Mouse (Mus musculus) G1E (cell line): ENCODE measurements at regions not wholly inside any gene's neighbourhood (a gene's known extent, or its start where the extent isn't known, plus 50 kb on each side); places are given as distances from the start of the nearest gene placed in this dataset.

Experiments
- ATAC-seq: 2 replicates; pipeline ENCODE4 v1.8.0; 2016; ENCODE audit warnings: mild to moderate bottlenecking; ENCODE audit not compliant: insufficient number of reproducible peaks, poor library complexity, low FRiP score, severe bottlenecking; ENCODE audit errors: extremely low read depth
- DNase-seq: peaks from one replicate; pipeline ENCODE4 v3.0.0; 2012; ENCODE audit warnings: low spot score
- H3K27me3 ChIP-seq: 2 replicates; pipeline ENCODE4 v1.6.1; 2012; ENCODE audit warnings: mild to moderate bottlenecking, low read length, inconsistent platforms; ENCODE audit not compliant: insufficient read depth
- H3K36me3 ChIP-seq: replicated peaks from 2 replicates; pipeline ENCODE3; 2012; ENCODE audit warnings: mild to moderate bottlenecking, inconsistent platforms
- H3K4me1 ChIP-seq: 2 replicates; pipeline ENCODE4 v1.6.1; 2012; ENCODE audit warnings: low read depth, low read length, inconsistent platforms, mixed read lengths; ENCODE audit not compliant: insufficient read depth
- H3K4me3 ChIP-seq: 2 replicates; pipeline ENCODE4 v1.5.1; 2012; ENCODE audit warnings: low read depth, mild to moderate bottlenecking, inconsistent platforms, low read length, moderate library complexity, mixed read lengths
- H3K9me3 ChIP-seq: replicated peaks from 2 replicates; pipeline ENCODE4 v1.6.1; 2012; ENCODE audit warnings: inconsistent platforms
- CTCF ChIP-seq: IDR thresholded peaks from 2 replicates; pipeline ENCODE4 v1.5.1; 2012; ENCODE audit warnings: low read depth, low read length, inconsistent platforms, mixed read lengths
- GATA1 ChIP-seq: IDR thresholded peaks from 2 replicates; pipeline ENCODE4 v1.6.1; 2012; ENCODE audit warnings: borderline replicate concordance, low read length, inconsistent platforms, mixed read lengths
- GATA2 ChIP-seq: IDR thresholded peaks from 2 replicates; pipeline ENCODE4 v1.6.1; 2012; ENCODE audit warnings: low read depth, low read length, inconsistent platforms, borderline replicate concordance
- POLR2AphosphoS5 ChIP-seq: IDR thresholded peaks from 2 replicates; pipeline ENCODE4 v1.6.1; 2012; ENCODE audit warnings: low read depth, low read length, inconsistent platforms; ENCODE audit not compliant: insufficient replicate concordance
- TAL1 ChIP-seq: conservative IDR thresholded peaks from 2 replicates; pipeline ENCODE4 v1.6.1; 2012; ENCODE audit warnings: low read depth, low read length, inconsistent platforms, mixed read lengths

DNA sequence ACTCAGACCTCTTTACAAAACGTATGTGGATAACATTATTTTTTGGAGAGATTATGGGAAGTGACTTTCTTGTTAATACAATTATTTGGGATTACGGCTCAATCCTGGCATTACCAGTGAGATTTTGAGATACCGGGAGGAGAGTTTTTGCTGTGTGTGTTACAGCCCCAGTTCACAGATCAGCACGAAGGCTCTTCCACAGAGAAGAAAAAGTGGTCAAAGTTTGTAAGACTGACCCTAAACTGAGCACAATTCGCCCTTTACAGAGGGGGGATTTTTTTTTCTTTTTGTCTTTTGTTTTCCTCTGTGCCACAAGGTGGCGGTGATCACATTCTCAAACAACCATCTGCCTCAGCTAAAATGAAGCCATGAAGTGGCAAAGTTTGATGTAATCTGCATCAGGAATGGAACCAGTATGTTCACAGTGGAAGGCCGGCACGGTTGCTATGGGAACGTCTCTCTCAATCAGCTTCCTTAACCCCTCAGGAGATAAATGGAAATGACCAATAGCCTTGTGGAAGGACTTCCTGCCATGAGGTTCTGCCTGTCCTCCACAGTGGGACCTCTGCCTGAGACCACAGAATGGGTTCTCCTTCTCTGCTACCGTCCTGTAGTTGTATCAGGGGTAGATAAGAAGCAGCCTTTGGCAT is 66.6 kb upstream of the Tut7 start:
- Histone ChIP-seq H3K9me3 (no peaks in the 10 kb centered on the region; the same call in 1 of the 2 replicates), H3K27me3 (no peaks in the 10 kb centered on the region), H3K4me1 (no peaks in the 10 kb centered on the region), H3K4me3 (no peak overlapping the region), H3K36me3 (no peaks in the 10 kb centered on the region)
- TF ChIP-seq TAL1 (no peak), CTCF (no peak), GATA2 (no peak), GATA1 (no peak), POLR2AphosphoS5 (no peak)
- DNase-seq: no peak
- ATAC-seq: no peak

DNA sequence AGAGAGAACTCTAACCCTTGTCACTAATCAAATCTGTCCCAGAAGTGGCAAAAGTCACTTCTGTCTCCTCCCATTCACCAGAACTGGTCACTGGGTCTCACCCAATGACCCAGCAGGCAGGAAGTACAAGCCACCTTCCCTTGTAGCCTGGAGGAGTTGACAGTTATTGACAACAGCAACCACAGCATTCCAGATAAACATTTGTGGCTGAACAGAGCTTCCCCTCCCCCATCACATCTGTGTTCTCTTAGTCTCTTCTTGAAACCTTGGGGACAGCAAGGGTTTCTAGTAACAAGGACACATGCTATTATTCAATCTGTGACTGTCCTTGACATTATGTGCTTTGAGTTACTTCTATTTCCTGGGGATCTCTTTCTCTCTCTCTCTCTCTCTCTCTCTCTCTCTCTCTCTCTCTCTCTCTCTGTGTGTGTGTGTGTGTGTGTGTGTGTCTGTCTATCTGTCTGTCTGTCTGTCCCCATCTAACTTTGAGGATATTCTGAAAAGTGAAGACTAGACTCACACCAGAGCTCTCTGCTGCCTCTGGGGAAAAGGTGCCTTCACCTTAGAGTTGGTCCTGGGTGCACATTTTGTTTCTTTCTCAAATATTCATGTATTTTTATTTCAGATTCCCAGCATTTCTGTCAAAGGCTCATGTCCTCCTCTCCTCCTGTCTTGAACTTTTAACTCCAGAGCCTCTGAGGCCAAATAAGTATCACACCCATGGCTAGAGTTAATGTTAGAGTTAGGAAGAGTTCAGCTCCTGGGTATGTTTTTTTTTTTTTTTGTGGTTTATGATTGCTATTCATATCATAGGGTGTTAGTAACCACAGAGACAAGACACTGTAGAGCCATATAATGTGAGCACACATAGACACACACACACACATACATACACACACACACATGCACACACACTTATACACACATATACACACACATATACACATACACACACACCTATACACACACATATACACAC is 65.4 kb upstream of the Tut7 start:
- DNase-seq (no peak), ATAC-seq (no peak)
- H3K27me3 ChIP-seq: no peaks in the 10 kb centered on the region
- no peaks in the 10 kb centered on the region; the same call in 1 of the 2 replicates for H3K9me3 ChIP-seq
- H3K4me3 ChIP-seq: no peak overlapping the region
- no peaks in the 10 kb centered on the region for H3K4me1 ChIP-seq
- H3K36me3 ChIP-seq: no peaks in the 10 kb centered on the region
- no peak for TF ChIP-seq GATA1
- no peak for TF ChIP-seq TAL1
- no peak for TF ChIP-seq POLR2AphosphoS5
- TF ChIP-seq GATA2: no peak
- no peak for TF ChIP-seq CTCF

DNA sequence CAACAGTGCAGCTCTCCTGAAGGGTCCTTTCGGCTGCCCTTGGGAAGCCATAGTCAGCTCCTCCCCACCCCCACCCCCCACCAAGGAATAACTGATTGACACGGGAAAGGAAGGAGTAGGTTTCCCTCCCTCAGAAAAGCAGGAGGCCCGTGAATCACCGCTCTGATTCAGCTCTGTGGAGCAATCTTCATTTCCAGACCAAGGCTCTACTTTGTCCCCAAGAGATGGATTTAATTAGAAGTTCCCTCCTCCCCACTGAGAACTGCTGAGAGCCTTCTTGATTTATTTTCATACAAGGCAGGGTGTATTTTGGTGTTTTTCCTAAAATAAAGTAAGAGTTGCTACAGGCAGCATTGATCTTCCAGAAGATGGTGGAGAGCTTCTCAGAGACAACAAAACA is 64.4 kb upstream of the Tut7 start:
- TF ChIP-seq POLR2AphosphoS5 (no peak), TAL1 (no peak), CTCF (no peak), GATA1 (no peak), GATA2 (no peak)
- no peak for DNase-seq
- no peak for ATAC-seq
- no peaks in the 10 kb centered on the region for H3K36me3 ChIP-seq
- no peaks in the 10 kb centered on the region for H3K4me1 ChIP-seq
- H3K9me3 ChIP-seq: no peaks in the 10 kb centered on the region; the same call in 1 of the 2 replicates
- H3K27me3 ChIP-seq: no peaks in the 10 kb centered on the region
- H3K4me3 ChIP-seq: no peak overlapping the region

DNA sequence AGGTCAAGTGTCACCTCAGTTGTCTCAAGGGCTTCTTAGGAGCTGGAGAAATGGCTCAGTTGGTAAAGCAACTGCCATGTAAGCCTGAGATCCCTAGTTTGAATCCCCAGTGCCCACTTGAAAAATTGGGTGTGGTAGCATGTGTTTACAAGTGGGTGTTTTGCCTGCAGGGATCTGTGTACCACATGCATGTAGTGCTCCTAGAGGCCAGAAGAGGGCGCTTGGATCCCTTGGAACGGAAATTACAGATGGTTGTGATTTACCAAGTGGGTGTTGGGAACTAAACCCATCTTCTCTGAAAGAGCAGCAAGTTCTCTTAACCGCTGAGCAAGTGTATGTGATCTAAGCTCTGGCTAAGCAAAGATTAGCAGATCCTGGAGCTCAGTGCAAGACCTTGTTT is 63.6 kb upstream of the Tut7 start:
- DNase-seq: no peak

DNA sequence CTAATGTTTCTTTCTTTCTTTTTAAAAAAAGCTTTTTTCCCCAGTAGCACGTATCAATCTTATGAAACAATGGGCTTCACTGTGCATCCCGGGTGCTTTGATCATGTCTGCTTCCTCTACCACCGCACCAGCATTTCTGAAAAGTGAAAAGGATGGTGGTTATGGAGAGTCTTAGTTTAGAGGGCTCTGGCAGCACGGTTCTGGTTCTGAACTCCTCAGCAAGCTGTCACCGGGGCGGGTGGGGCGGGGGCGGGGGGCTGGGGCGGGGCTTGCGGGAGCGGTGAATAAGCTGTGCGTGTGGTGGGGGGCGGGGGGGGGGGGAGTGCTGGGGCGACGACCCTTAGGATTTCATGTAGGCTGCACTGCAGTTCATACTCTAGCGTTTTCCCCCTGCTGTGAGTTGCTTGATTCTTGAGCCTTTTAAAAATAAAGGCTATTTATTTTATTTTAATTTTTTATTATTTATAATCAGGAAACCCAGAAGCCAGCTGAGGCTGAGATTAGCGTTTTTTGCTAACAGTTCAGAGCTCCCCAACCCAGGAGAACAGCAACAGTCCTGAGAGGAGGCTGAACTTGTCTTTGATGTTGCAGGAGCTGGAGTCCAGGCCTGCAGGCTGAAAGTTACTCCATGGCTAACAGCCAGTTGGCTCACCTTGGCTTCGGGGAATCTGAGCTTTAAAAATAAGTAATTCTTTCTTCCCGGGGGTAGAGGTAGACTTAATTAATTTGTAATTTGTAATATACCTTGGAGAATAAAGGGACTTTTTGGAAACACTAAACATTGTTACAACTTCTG is 59.2 kb upstream of the Tut7 start:
- H3K27me3 ChIP-seq: no peaks in the 10 kb centered on the region
- H3K36me3 ChIP-seq: no peaks in the 10 kb centered on the region
- TF ChIP-seq TAL1 (no peak), CTCF (no peak), POLR2AphosphoS5 (no peak), GATA2 (no peak), GATA1 (no peak)
- no peaks in the 10 kb centered on the region for H3K4me1 ChIP-seq
- DNase-seq (no peak), ATAC-seq (no peak)
- H3K9me3 ChIP-seq: peaks cover 9% of the 10 kb centered on the region
- H3K4me3 ChIP-seq: no peak overlapping the region

More for the DNA sequence above, 63.6 kb upstream of the Tut7 start:
- no peak for ATAC-seq
- no peaks in the 10 kb centered on the region for H3K4me1 ChIP-seq
- H3K27me3 ChIP-seq: no peaks in the 10 kb centered on the region
- TF ChIP-seq POLR2AphosphoS5: no peak
- 0 out of 2 replicates have a peak, but pooled peaks have one; percentile 18 for TF ChIP-seq CTCF
- no peaks in the 10 kb centered on the region for H3K36me3 ChIP-seq
- H3K4me3 ChIP-seq: no peak overlapping the region
- H3K9me3 ChIP-seq: no peaks in the 10 kb centered on the region; the same call in 1 of the 2 replicates
